Mouse (Mus musculus): ENCODE measurements at regions not wholly inside any gene's neighbourhood (a gene's known extent, or its start where the extent isn't known, plus 50 kb on each side); places are given as distances from the start of the nearest gene placed in this dataset.

- H3K27ac ChIP-seq = no peak overlapping the region
- WGBS = 33% methylated on average over 11 of the region's 11 CpGs
- H3K9me3 ChIP-seq = no peaks in the 10 kb centered on the region
- H3K4me2 ChIP-seq = peak overlapping the region; percentile 47
- H3K9ac ChIP-seq = no peak overlapping the region
- no peak for ATAC-seq (ENCODE audit: low FRiP score)
- peaks cover 20% of the 10 kb centered on the region for H3K4me1 ChIP-seq
- H3K27me3 ChIP-seq = peaks cover 21% of the 10 kb centered on the region
- H3K4me3 ChIP-seq (replicated peaks) = 0 out of 2 replicates have a peak overlapping the region, but pooled peaks have one; percentile 3
- no peaks in the 10 kb centered on the region for H3K36me3 ChIP-seq (replicated peaks)
These were observed 90.5 kb upstream of the Cadm1 start for GRCm38 (mm10) chr9:47439506-47439905.

GRCm38 (mm10) chr9:47440128-47440527 is 89.8 kb upstream of the Cadm1 start:
- H3K9me3 ChIP-seq = no peaks in the 10 kb centered on the region
- H3K4me3 ChIP-seq (replicated peaks) = 0 out of 2 replicates have a peak overlapping the region, but pooled peaks have one; percentile 3
- ATAC-seq (ENCODE audit: low FRiP score) = no peak
- 10% methylated on average over 6 of the region's 6 CpGs for WGBS
- H3K9ac ChIP-seq = no peak overlapping the region
- peaks cover 21% of the 10 kb centered on the region for H3K27me3 ChIP-seq
- peak overlapping the region; percentile 47 for H3K4me2 ChIP-seq
- peaks cover 17% of the 10 kb centered on the region for H3K4me1 ChIP-seq
- H3K36me3 ChIP-seq (replicated peaks) = no peaks in the 10 kb centered on the region
- no peak overlapping the region for H3K27ac ChIP-seq

- peaks cover 21% of the 10 kb centered on the region for H3K27me3 ChIP-seq
- H3K36me3 ChIP-seq (replicated peaks) = no peaks in the 10 kb centered on the region
- no peaks in the 10 kb centered on the region for H3K9me3 ChIP-seq
- no peak overlapping the region for H3K9ac ChIP-seq
- no peak overlapping the region for H3K4me2 ChIP-seq
- no peak overlapping the region for H3K27ac ChIP-seq
- H3K4me3 ChIP-seq (replicated peaks) = no peak overlapping the region
- peaks cover 13% of the 10 kb centered on the region for H3K4me1 ChIP-seq
- ATAC-seq (ENCODE audit: low FRiP score) = no peak
- WGBS = 92% methylated on average over 8 of the region's 8 CpGs
These were observed 88.8 kb upstream of the Cadm1 start for GRCm38 (mm10) chr9:47441155-47441554.

GRCm38 (mm10) chr9:47444168-47444567 is 85.8 kb upstream of the Cadm1 start:
- no peak for ATAC-seq (ENCODE audit: low FRiP score)
- WGBS = 86% methylated on average over 2 of the region's 2 CpGs
- Histone ChIP-seq H3K9ac (no peak overlapping the region), H3K4me3 (replicated peaks) (no peak overlapping the region), H3K9me3 (no peaks in the 10 kb centered on the region), H3K4me1 (peaks cover 10% of the 10 kb centered on the region), H3K27ac (no peak overlapping the region), H3K4me2 (no peak overlapping the region), H3K27me3 (peaks cover 12% of the 10 kb centered on the region), H3K36me3 (replicated peaks) (no peaks in the 10 kb centered on the region)

GRCm38 (mm10) chr9:47444752-47445151 is 85.2 kb upstream of the Cadm1 start:
- Histone ChIP-seq H3K4me2 (no peak overlapping the region), H3K9ac (no peak overlapping the region), H3K27ac (no peak overlapping the region), H3K36me3 (replicated peaks) (no peaks in the 10 kb centered on the region), H3K4me1 (peaks cover 6% of the 10 kb centered on the region), H3K4me3 (replicated peaks) (no peak overlapping the region), H3K27me3 (peaks cover 12% of the 10 kb centered on the region), H3K9me3 (no peaks in the 10 kb centered on the region)
- ATAC-seq (ENCODE audit: low FRiP score) = no peak
- 45% methylated on average over 1 of the region's 1 CpGs for WGBS

- H3K36me3 ChIP-seq (replicated peaks) = no peaks in the 10 kb centered on the region
- no peaks in the 10 kb centered on the region; the same call in 1 of the 2 replicates for H3K4me1 ChIP-seq
- no peak overlapping the region for H3K4me3 ChIP-seq (replicated peaks)
- H3K27me3 ChIP-seq = peaks cover 12% of the 10 kb centered on the region
- no peak for ATAC-seq (ENCODE audit: low FRiP score)
- WGBS = 81% methylated on average over 6 of the region's 6 CpGs
- no peak overlapping the region for H3K4me2 ChIP-seq
- no peak overlapping the region for H3K9ac ChIP-seq
- H3K27ac ChIP-seq = no peak overlapping the region
- H3K9me3 ChIP-seq = no peaks in the 10 kb centered on the region
These were observed 84.6 kb upstream of the Cadm1 start for GRCm38 (mm10) chr9:47445332-47445731.

- Histone ChIP-seq H3K36me3 (replicated peaks) (no peaks in the 10 kb centered on the region), H3K9me3 (no peaks in the 10 kb centered on the region), H3K27me3 (no peaks in the 10 kb centered on the region), H3K9ac (no peak overlapping the region), H3K4me1 (no peaks in the 10 kb centered on the region), H3K4me2 (no peak overlapping the region), H3K27ac (no peak overlapping the region), H3K4me3 (replicated peaks) (no peak overlapping the region)
- 72% methylated on average over 4 of the region's 4 CpGs for WGBS
- ATAC-seq (ENCODE audit: low FRiP score) = no peak
These were observed 77.2 kb upstream of the Cadm1 start for GRCm38 (mm10) chr9:47452752-47453151.

- no peak for ATAC-seq (ENCODE audit: low FRiP score)
- H3K4me1 ChIP-seq = peaks cover 6% of the 10 kb centered on the region; the same call in 1 of the 2 replicates
- no peak overlapping the region for H3K9ac ChIP-seq
- no peaks in the 10 kb centered on the region for H3K36me3 ChIP-seq (replicated peaks)
- no peak overlapping the region for H3K27ac ChIP-seq
- no peak overlapping the region for H3K4me2 ChIP-seq
- WGBS = 51% methylated on average over 15 of the region's 15 CpGs
- H3K9me3 ChIP-seq = no peaks in the 10 kb centered on the region
- H3K4me3 ChIP-seq (replicated peaks) = no peak overlapping the region
- H3K27me3 ChIP-seq = peaks cover 9% of the 10 kb centered on the region; the same call in 1 of the 2 replicates
These were observed 71.1 kb upstream of the Cadm1 start for GRCm38 (mm10) chr9:47458721-47459418.

GRCm38 (mm10) chr9:47459461-47460049 is 70.4 kb upstream of the Cadm1 start:
- H3K36me3 ChIP-seq (replicated peaks) = no peaks in the 10 kb centered on the region
- peaks cover 6% of the 10 kb centered on the region; the same call in 1 of the 2 replicates for H3K4me1 ChIP-seq
- no peak for ATAC-seq (ENCODE audit: low FRiP score)
- no peak overlapping the region for H3K4me2 ChIP-seq
- WGBS = 82% methylated on average over 8 of the region's 8 CpGs
- no peak overlapping the region for H3K9ac ChIP-seq
- H3K27ac ChIP-seq = no peak overlapping the region
- H3K4me3 ChIP-seq (replicated peaks) = no peak overlapping the region
- no peaks in the 10 kb centered on the region for H3K9me3 ChIP-seq
- peaks cover 9% of the 10 kb centered on the region; the same call in 1 of the 2 replicates for H3K27me3 ChIP-seq

- ATAC-seq (ENCODE audit: low FRiP score) = no peak
- Histone ChIP-seq H3K27me3 (peaks cover 9% of the 10 kb centered on the region; the same call in 1 of the 2 replicates), H3K4me3 (replicated peaks) (no peak overlapping the region)
These were observed 69.7 kb upstream of the Cadm1 start for GRCm38 (mm10) chr9:47460241-47460640.

GRCm38 (mm10) chr9:47461915-47462314 is 68.1 kb upstream of the Cadm1 start:
- peaks cover 9% of the 10 kb centered on the region; the same call in 1 of the 2 replicates for H3K27me3 ChIP-seq
- WGBS = 89% methylated on average over 3 of the region's 3 CpGs
- H3K9me3 ChIP-seq = no peaks in the 10 kb centered on the region
- H3K4me2 ChIP-seq = no peak overlapping the region
- ATAC-seq (ENCODE audit: low FRiP score) = no peak
- H3K27ac ChIP-seq = no peak overlapping the region
- no peak overlapping the region for H3K4me3 ChIP-seq (replicated peaks)
- no peak overlapping the region for H3K9ac ChIP-seq
- H3K36me3 ChIP-seq (replicated peaks) = no peaks in the 10 kb centered on the region
- H3K4me1 ChIP-seq = peaks cover 6% of the 10 kb centered on the region; the same call in 1 of the 2 replicates

More at GRCm38 (mm10) chr9:47460241-47460640, 69.7 kb upstream of the Cadm1 start:
- Histone ChIP-seq H3K9me3 (no peaks in the 10 kb centered on the region), H3K36me3 (replicated peaks) (no peaks in the 10 kb centered on the region), H3K4me1 (peaks cover 6% of the 10 kb centered on the region; the same call in 1 of the 2 replicates), H3K4me2 (no peak overlapping the region), H3K27ac (no peak overlapping the region), H3K9ac (no peak overlapping the region)
- WGBS = 88% methylated on average over 15 of the region's 15 CpGs

- Histone ChIP-seq H3K4me3 (replicated peaks) (no peak overlapping the region), H3K9me3 (no peaks in the 10 kb centered on the region)
- ATAC-seq (ENCODE audit: low FRiP score) = no peak
These were observed 63.2 kb upstream of the Cadm1 start for GRCm38 (mm10) chr9:47466767-47467166.

More at GRCm38 (mm10) chr9:47466767-47467166, 63.2 kb upstream of the Cadm1 start:
- 0 out of 2 replicates have a peak, but pooled peaks cover 3% of the 10 kb centered on the region for H3K4me1 ChIP-seq
- H3K27me3 ChIP-seq = 0 out of 2 replicates have a peak, but pooled peaks cover 3% of the 10 kb centered on the region
- WGBS = 98% methylated on average over 3 of the region's 3 CpGs
- H3K9ac ChIP-seq = no peak overlapping the region
- no peaks in the 10 kb centered on the region for H3K36me3 ChIP-seq (replicated peaks)
- H3K4me2 ChIP-seq = no peak overlapping the region
- no peak overlapping the region for H3K27ac ChIP-seq

All from forebrain, embryonic 12.5 days (tissue).